12 mouse cellular contexts compared by ENCODE assay signal in genomic region chr13:13574258-13574870, GRCm38 (mm10). TPM values are rescaled to one million over a fixed set of nuclear protein-coding genes. Genes with fewer than 3 reads are reported as not detected.
A peak's percentile ranks its signal among the peaks of the same experiment; 100 is the strongest.
DNase-seq lines count a peak whose midpoint lies in the region; ATAC-seq lines count a peak whose summit lies in the region.
"Had no signal": no experiment of that assay in that cellular context is flagged by ENCODE, and none has a peak within 500 bp of the region (broad histone marks: within the 10 kb centered on the region; RNA-seq: fewer than 3 reads in every experiment).

No protein-coding gene starts in this region.

- WGBS in neural tube, embryonic 14.5 days, result 80% methylated on average over 8 of the region's 8 CpGs

- no peaks in the 10 kb centered on the region for H3K27me3 ChIP-seq in neural tube, embryonic 14.5 days (ENCODE audit: control insufficient read depth, insufficient read depth, low read length)
- H3K27me3 ChIP-seq: liver, embryonic 13.5 days; midbrain, embryonic 12.5 days; Patski had no signal

- H3K27ac ChIP-seq in neural tube, embryonic 14.5 days (ENCODE audit: low read depth, low read length), result no peak overlapping the region
- H3K27ac ChIP-seq: liver, embryonic 13.5 days; midbrain, embryonic 12.5 days had no signal

- H3K4me3 ChIP-seq in neural tube, embryonic 14.5 days (ENCODE audit: low read depth, low read length), result no peak overlapping the region
- H3K4me3 ChIP-seq: erythroblast, embryonic 14.5 days; liver, embryonic 13.5 days; midbrain, embryonic 12.5 days had no signal

- 0 out of 2 replicates have a peak, but pooled peaks cover 3% of the 10 kb centered on the region for H3K4me1 ChIP-seq in neural tube, embryonic 14.5 days (ENCODE audit: control insufficient read depth, insufficient read depth, low read length)

- no peak overlapping the region for H3K4me2 ChIP-seq in neural tube, embryonic 14.5 days (ENCODE audit: low read depth, low read length)
- H3K4me2 ChIP-seq: liver, embryonic 13.5 days; midbrain, embryonic 12.5 days had no signal

- no peaks in the 10 kb centered on the region for H3K36me3 ChIP-seq in neural tube, embryonic 14.5 days (ENCODE audit: control insufficient read depth, insufficient read depth, low read length)
- H3K36me3 ChIP-seq: liver, embryonic 13.5 days; midbrain, embryonic 12.5 days had no signal

- DNase-seq in frontal cortex, adult 2 months (ENCODE audit: extremely low spot score in 1 of 2, low spot score in 1 of 2), result peak; percentile 16 to 63
- no peak for DNase-seq in frontal cortex, postnatal 10 days (ENCODE audit: low spot score in 2 of 2)
- DNase-seq in neural tube, embryonic 10.5 days (ENCODE audit: extremely low spot score, low spot score), result no peak
- DNase-seq in layer of hippocampus, adult 9-10 months (ENCODE audit: low spot score), result peak; percentile 59
- DNase-seq in telencephalon, adult 2 months (ENCODE audit: low read depth, low spot score), result peak; percentile 78
- DNase-seq in embryo, embryonic 10 days (ENCODE audit: low spot score), result no peak
- DNase-seq: liver, embryonic 13.5 days had no signal

- H3K9ac ChIP-seq in neural tube, embryonic 14.5 days (replicated peaks; ENCODE audit: low read depth, low read length), result no peak overlapping the region
- H3K9ac ChIP-seq: liver, embryonic 13.5 days; midbrain, embryonic 12.5 days had no signal

- no peaks in the 10 kb centered on the region for H3K9me3 ChIP-seq in neural tube, embryonic 14.5 days (ENCODE audit: control insufficient read depth, low read length)
- H3K9me3 ChIP-seq: liver, embryonic 13.5 days; midbrain, embryonic 12.5 days had no signal

- 0 out of 2 replicates have a peak, but pooled peaks have one; percentile 5 for ATAC-seq in neural tube, embryonic 14.5 days (ENCODE audit: low read depth)
- ATAC-seq in monocyte, adult 5-6 weeks (replicated peaks; ENCODE audit: insufficient number of reproducible peaks, low FRiP score, low TSS enrichment, poor library complexity, severe bottlenecking), result no peak

RNA-seq across cellular contexts. Expression of gene Lyst, which starts 15.8 kb away (rescaled TPM):
- 12.2 and 12.3 TPM in 2 replicates for polyA plus RNA-seq in frontal cortex, adult 2 months (2012; rRNA removed)
- polyA plus RNA-seq in neural tube, embryonic 14.5 days (2014; fragmentation: Nextera tagmentation; extraction: Ambion mirVana), result 5.7 and 9.7 TPM in 2 replicates
- 73.5 to 115 TPM (median 113 TPM) in 3 replicates for total RNA-seq in monocyte, adult 5-6 weeks (2017)

Comparison
In these comparisons a context has a peak if more than half of its experiments do, and no peak if none do; other contexts are left out.
1. DNase-seq: peak in frontal cortex, adult 2 months (2 of 2), layer of hippocampus, adult 9-10 months (single experiment) and telencephalon, adult 2 months (single experiment); none in frontal cortex, postnatal 10 days (0 of 2), neural tube, embryonic 10.5 days (single experiment) and embryo, embryonic 10 days (single experiment).